Mouse (Mus musculus) ES-Bruce4 (cell line): ENCODE results near the gene Plekha6. TPM values are rescaled to one million over a fixed set of nuclear protein-coding genes. Genes with fewer than 3 reads are reported as not detected.
A peak's percentile ranks its signal among the peaks of the same experiment; 100 is the strongest.

Experiments
- H3K27ac ChIP-seq: 2 replicates; pipeline ENCODE4 v1.5.1; 2012; ENCODE audit warnings: low read length, inconsistent platforms; ENCODE audit not compliant: insufficient read depth
- H3K27me3 ChIP-seq: 2 replicates; pipeline ENCODE4 v1.6.1; 2012; ENCODE audit warnings: mild to moderate bottlenecking, low read length, inconsistent platforms; ENCODE audit not compliant: control insufficient read depth, poor library complexity, insufficient read depth, severe bottlenecking
- H3K36me3 ChIP-seq: 2 replicates; pipeline ENCODE4 v1.6.1; 2012; ENCODE audit warnings: inconsistent platforms, mild to moderate bottlenecking, low read length, moderate library complexity; ENCODE audit not compliant: control insufficient read depth, poor library complexity, insufficient read depth, severe bottlenecking
- H3K4me1 ChIP-seq: one replicate; pipeline ENCODE4 v1.8.1; 2011; ENCODE audit warnings: low read length; ENCODE audit not compliant: control insufficient read depth, insufficient read depth
- H3K4me3 ChIP-seq: 2 replicates; pipeline ENCODE4 v1.5.1; 2011; ENCODE audit warnings: low read depth, mild to moderate bottlenecking, low read length
- H3K9ac ChIP-seq: 2 replicates; pipeline ENCODE4 v1.6.1; 2012; ENCODE audit warnings: low read depth, mild to moderate bottlenecking, inconsistent platforms; ENCODE audit not compliant: poor library complexity, severe bottlenecking
- H3K9me3 ChIP-seq: replicated peaks from 2 replicates; pipeline ENCODE4 v1.6.1; 2012; ENCODE audit warnings: mild to moderate bottlenecking, low read length, inconsistent platforms; ENCODE audit not compliant: control insufficient read depth, poor library complexity, insufficient read depth, severe bottlenecking
- CTCF ChIP-seq: IDR thresholded peaks from one replicate; pipeline ENCODE4 v1.8.1; 2011; ENCODE audit warnings: low read depth, low read length
- EP300 ChIP-seq: IDR thresholded peaks from 2 replicates; pipeline ENCODE4 v1.6.1; 2011; ENCODE audit warnings: low read depth, low read length; ENCODE audit not compliant: insufficient read depth
- POLR2A ChIP-seq: IDR thresholded peaks from one replicate; pipeline ENCODE4 v1.8.1; 2011; ENCODE audit warnings: low read length; ENCODE audit not compliant: insufficient read depth
- polyA plus RNA-seq: library from polyadenylated mRNA; stranded (reverse); fragments of >200 nt; gene quantifications from 2 replicates; pipeline ENCODE4 v1.2.4, GENCODE M21; 2011; ENCODE audit warnings: low read depth; ENCODE audit not compliant: missing spikeins, insufficient read depth, insufficient read length

Gene Plekha6
- polyA plus RNA-seq, 1 experiment, result 1.3 TPM

DNA sequence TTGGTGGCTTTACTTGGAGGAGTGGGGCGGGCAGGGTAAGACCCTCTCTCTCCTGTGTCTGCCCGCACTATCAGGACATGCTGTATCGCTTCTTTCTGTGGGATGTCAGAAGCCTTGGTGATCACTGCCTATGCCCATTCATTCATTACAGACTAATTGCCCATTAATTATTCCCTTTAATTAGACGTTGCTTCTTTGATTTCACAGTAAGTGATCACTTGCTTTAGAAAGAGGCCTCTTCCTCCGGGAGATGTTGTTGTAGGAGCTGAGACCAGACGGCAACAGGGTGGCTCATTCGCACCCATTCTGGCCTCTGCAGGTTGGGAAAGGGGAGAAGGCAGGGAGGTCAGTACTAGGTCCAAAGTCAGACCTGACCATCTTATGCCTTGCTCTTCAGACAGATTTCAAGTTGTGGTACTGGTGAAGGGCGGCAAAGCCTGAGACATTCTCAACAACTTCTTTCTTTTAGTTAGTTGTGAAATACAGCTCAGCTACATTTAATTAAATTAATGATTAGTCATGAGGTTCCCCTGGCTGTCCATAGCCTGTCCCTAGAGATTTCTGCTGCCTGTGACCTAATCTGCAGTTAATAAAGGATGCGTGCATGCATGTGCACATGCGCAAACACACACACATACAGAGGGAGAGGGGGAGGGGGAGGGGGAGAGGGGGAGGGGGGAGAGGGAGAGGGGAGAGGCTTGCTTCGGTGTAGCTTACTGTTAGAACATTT is 44.2 kb downstream of the Plekha6 start:
- H3K27ac ChIP-seq, result no peak overlapping the region
- H3K36me3 ChIP-seq, result no peaks in the 10 kb centered on the region
- H3K4me3 ChIP-seq, result no peak overlapping the region
- no peaks in the 10 kb centered on the region for H3K9me3 ChIP-seq
- H3K27me3 ChIP-seq, result no peaks in the 10 kb centered on the region
- TF ChIP-seq CTCF, result no peak
- no peak for TF ChIP-seq EP300
- no peak for TF ChIP-seq POLR2A
- peaks cover 8% of the 10 kb centered on the region for H3K4me1 ChIP-seq
- H3K9ac ChIP-seq, result no peak overlapping the region

GRCm38 (mm10) chr1:133209036-133209435 is 45.0 kb downstream of the Plekha6 start:
- Histone ChIP-seq H3K9ac (no peak overlapping the region), H3K9me3 (no peaks in the 10 kb centered on the region), H3K4me1 (peaks cover 5% of the 10 kb centered on the region), H3K36me3 (no peaks in the 10 kb centered on the region), H3K27ac (peak overlapping the region; percentile 8; the same call in 1 of the 2 replicates), H3K4me3 (no peak overlapping the region), H3K27me3 (no peaks in the 10 kb centered on the region)
- TF ChIP-seq EP300 (no peak), CTCF (no peak), POLR2A (no peak)

DNA sequence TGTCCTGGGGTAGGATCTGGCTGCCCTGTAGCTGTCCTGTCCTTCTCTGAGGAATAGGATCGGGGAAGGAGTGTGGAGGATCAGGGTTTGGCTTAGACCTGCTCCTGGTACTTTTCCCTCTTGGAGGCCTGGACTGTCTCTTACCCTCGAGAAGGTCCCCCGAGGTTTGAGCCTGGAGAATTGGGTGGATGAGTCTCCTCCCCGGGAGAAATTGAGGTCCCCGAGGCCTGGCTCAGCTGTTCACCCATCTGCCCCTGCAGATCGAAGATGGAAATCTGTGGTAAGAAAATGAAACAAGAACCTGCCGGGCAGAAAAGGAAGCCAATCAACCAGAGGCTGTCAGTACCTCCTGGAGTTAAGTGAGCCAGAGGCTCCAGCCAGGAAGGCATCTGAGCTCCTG is 45.5 kb downstream of the Plekha6 start:
- Histone ChIP-seq H3K4me3 (no peak overlapping the region), H3K4me1 (peaks cover 5% of the 10 kb centered on the region), H3K27me3 (no peaks in the 10 kb centered on the region), H3K9ac (no peak overlapping the region), H3K27ac (peak overlapping the region; percentile 8; the same call in 1 of the 2 replicates), H3K9me3 (no peaks in the 10 kb centered on the region), H3K36me3 (no peaks in the 10 kb centered on the region)
- TF ChIP-seq EP300 (no peak), CTCF (no peak), POLR2A (no peak)

- Histone ChIP-seq H3K9ac (no peak overlapping the region), H3K27me3 (no peaks in the 10 kb centered on the region), H3K4me1 (peaks cover 4% of the 10 kb centered on the region), H3K27ac (no peak overlapping the region), H3K9me3 (no peaks in the 10 kb centered on the region), H3K4me3 (no peak overlapping the region), H3K36me3 (no peaks in the 10 kb centered on the region)
- no peak for TF ChIP-seq EP300
- no peak for TF ChIP-seq CTCF
- TF ChIP-seq POLR2A, result no peak
Measured at GRCm38 (mm10) chr1:133209901-133210516, 46.0 kb downstream of the Plekha6 start.

GRCm38 (mm10) chr1:133210766-133211165 is 46.8 kb downstream of the Plekha6 start:
- Histone ChIP-seq H3K9me3 (no peaks in the 10 kb centered on the region), H3K9ac (no peak overlapping the region), H3K4me3 (no peak overlapping the region), H3K4me1 (peaks cover 4% of the 10 kb centered on the region), H3K36me3 (no peaks in the 10 kb centered on the region), H3K27ac (no peak overlapping the region), H3K27me3 (no peaks in the 10 kb centered on the region)
- no peak for TF ChIP-seq EP300
- no peak for TF ChIP-seq POLR2A
- no peak for TF ChIP-seq CTCF

DNA sequence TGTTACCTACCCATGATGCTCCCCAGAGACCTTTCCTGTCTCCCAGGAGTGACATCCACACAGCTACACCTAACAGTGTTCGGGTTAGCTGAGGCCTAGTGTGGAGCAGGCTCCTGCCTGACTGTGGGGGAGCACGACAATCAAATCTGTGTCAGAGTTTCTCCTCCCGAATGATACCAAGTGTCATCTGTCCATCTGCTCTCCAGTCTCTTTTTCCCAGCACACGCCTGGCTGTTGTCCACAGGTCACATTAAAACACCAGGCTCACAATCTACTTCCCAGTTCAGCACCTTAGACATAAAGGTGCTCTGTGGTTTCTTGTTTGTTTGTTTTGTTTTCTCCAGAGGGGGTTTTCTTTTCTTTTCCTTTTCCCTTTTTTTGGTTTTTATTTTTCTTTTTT is 48.3 kb downstream of the Plekha6 start:
- Histone ChIP-seq H3K36me3 (no peaks in the 10 kb centered on the region), H3K9me3 (no peaks in the 10 kb centered on the region), H3K4me1 (peaks cover 4% of the 10 kb centered on the region), H3K27ac (no peak overlapping the region), H3K9ac (no peak overlapping the region), H3K27me3 (no peaks in the 10 kb centered on the region), H3K4me3 (no peak overlapping the region)
- TF ChIP-seq EP300, result no peak
